In the genomic region with DNA sequence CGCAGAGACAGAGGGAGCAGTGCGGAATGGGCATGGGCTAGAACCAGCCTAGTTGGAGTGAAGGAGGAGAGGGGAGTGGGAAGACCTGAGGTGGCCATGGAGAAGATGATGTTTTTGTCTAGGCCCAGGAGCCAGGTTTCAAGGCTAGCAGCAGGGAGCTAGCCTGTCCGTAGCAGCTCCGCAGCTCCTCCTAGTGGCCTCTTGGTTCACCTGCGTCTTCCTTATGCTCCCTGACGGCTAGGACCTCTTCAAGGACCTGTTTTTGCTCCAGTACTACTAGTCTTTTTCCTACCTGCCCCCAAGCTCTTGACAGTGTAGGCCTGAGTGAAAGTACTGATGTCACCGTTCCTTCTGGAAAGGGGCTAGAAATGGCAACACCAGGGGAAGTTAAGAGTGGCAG, we compare ENCODE assay signal across 9 mouse cellular contexts. TPM values are rescaled to one million over a fixed set of nuclear protein-coding genes. Genes with fewer than 3 reads are reported as not detected.
DNase-seq lines count a peak whose midpoint lies in the region; ATAC-seq lines count a peak whose summit lies in the region.
"Had no signal": no experiment of that assay in that cellular context is flagged by ENCODE, and none has a peak within 500 bp of the region (broad histone marks: within the 10 kb centered on the region; RNA-seq: fewer than 3 reads in every experiment).

No protein-coding gene starts in this region.

- intact Hi-C loops in gastrocnemius, postnatal 14 days (cut with DNase I; ENCODE audit: low total_unique reads), result loop anchor here (10.0 kb wide), 1 partner anchor 270 kb away; a partner anchor contains a TSS

- H3K36me3 ChIP-seq in kidney, embryonic 14.5 days (ENCODE audit: control insufficient read depth, insufficient read depth, low read length), result no peaks in the 10 kb centered on the region; the same call in 1 of the 2 replicates

- H3K4me1 ChIP-seq in kidney, embryonic 14.5 days (ENCODE audit: control insufficient read depth, insufficient read depth, low read length), result 0 out of 2 replicates have a peak, but pooled peaks cover under 1% of the 10 kb centered on the region

- ATAC-seq in kidney, embryonic 14.5 days (ENCODE audit: low FRiP score, low TSS enrichment), result peak; percentile 73

- H3K4me2 ChIP-seq in kidney, embryonic 14.5 days (replicated peaks; ENCODE audit: low read depth, low read length), result no peak overlapping the region
- H3K4me2 ChIP-seq: heart, embryonic 13.5 days had no signal

- 13% methylated on average over 7 of the region's 7 CpGs for WGBS in kidney, embryonic 14.5 days

- H3K27me3 ChIP-seq in kidney, embryonic 14.5 days (ENCODE audit: control insufficient read depth, insufficient read depth, low read length), result peaks cover 37% of the 10 kb centered on the region

- no peak overlapping the region for H3K9ac ChIP-seq in kidney, embryonic 14.5 days (ENCODE audit: low read depth, low read length)
- H3K9ac ChIP-seq: heart, embryonic 13.5 days had no signal

- H3K27ac ChIP-seq in kidney, embryonic 14.5 days (ENCODE audit: low read depth, low read length), result no peak overlapping the region
- H3K27ac ChIP-seq: heart, embryonic 13.5 days had no signal

- no peak overlapping the region for H3K4me3 ChIP-seq in kidney, embryonic 14.5 days (ENCODE audit: low read length)
- H3K4me3 ChIP-seq: heart, embryonic 13.5 days had no signal

- DNase-seq in CD4-positive helper T cell, adult 2 months (ENCODE audit: low read depth, low spot score), result peak; percentile 75
- DNase-seq in ZHBTc4 (ENCODE audit: low read depth, low spot score), result peak; percentile 92
- DNase-seq in cerebellum, postnatal 4 days (ENCODE audit: low spot score in 2 of 2), result peak; percentile 54 to 81
- DNase-seq in gastrocnemius, postnatal 14 days, result peak; percentile 76
- peak; percentile 74 to 81 for DNase-seq in lung, adult 18-20 months
- DNase-seq in ovary, postnatal 14 days (ENCODE audit: low spot score), result peak; percentile 74
- peak; percentile 27 to 64 for DNase-seq in thymus, postnatal 10 days (ENCODE audit: low spot score in 2 of 2)

- no peaks in the 10 kb centered on the region for H3K9me3 ChIP-seq in kidney, embryonic 14.5 days (ENCODE audit: control insufficient read depth, low read length)

RNA-seq across cellular contexts. Expression of a gene that starts 4.4 kb away (rescaled TPM):
- total RNA-seq in gastrocnemius, postnatal 14 days (2021), result not detected
- 0.20 TPM in 1 of 2 replicates, not detected in the other for polyA plus RNA-seq in kidney, embryonic 14.5 days (2014; fragmentation: Nextera tagmentation; extraction: Ambion mirVana)
- polyA plus RNA-seq: heart, embryonic 13.5 days had no signal

RNA-seq across cellular contexts. Expression of a gene that starts 16.3 kb away (rescaled TPM):
- total RNA-seq in gastrocnemius, postnatal 14 days (2021), result under 1 TPM; 0.29 to 0.96 TPM
- 0.31 and 0.57 TPM in 2 replicates for polyA plus RNA-seq in kidney, embryonic 14.5 days (2014; fragmentation: Nextera tagmentation; extraction: Ambion mirVana)
- polyA plus RNA-seq: heart, embryonic 13.5 days had no signal

RNA-seq across cellular contexts. Expression of a gene that starts 26.9 kb away (rescaled TPM):
- 1,000 to 10,000 TPM in 1 of 2 experiments, 100 to 1,000 TPM in 1; 826 to 1,026 TPM for total RNA-seq in gastrocnemius, postnatal 14 days (2021)
- polyA plus RNA-seq in kidney, embryonic 14.5 days (2014; fragmentation: Nextera tagmentation; extraction: Ambion mirVana), result 0.66 and 0.96 TPM in 2 replicates

RNA-seq across cellular contexts. Expression of a gene that starts 51.6 kb away (rescaled TPM):
- total RNA-seq in gastrocnemius, postnatal 14 days (2021), result 1 to 10 TPM; 4.4 to 4.8 TPM
- 9.5 and 12.1 TPM in 2 replicates for polyA plus RNA-seq in kidney, embryonic 14.5 days (2014; fragmentation: Nextera tagmentation; extraction: Ambion mirVana)
